ENCODE assay signal across 18 mouse cellular contexts in the genomic region with DNA sequence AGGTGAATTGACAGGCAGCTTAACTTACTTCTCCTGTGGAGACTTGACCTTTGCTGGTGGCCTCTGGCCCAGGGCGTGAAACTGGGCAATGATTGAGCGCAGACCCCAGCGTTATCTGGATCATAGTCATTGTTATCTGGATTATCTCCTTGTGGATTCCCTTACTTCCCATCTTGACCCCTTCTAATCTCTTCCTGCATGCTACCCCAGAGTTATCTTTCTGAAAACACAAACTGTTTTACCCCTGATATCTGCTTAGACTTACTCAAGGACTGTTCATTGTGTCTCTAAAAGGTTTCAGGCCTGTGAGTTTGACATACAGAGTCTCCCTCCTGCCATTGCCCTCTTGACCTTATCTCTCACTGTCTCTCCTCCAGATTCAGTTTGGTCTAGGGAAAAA.
"Had no signal": no experiment of that assay in that cellular context is flagged by ENCODE, and none has a peak within 500 bp of the region (broad histone marks: within the 10 kb centered on the region; RNA-seq: fewer than 3 reads in every experiment).

No protein-coding gene starts in this region.

- DNase-seq: lung, adult 18-20 months; lung, embryonic 14.5 days; lung, postnatal 10 days; lung, postnatal 4 days; midbrain, embryonic 14.5 days; retina, postnatal 1 day; right cerebral cortex, postnatal 25 days; right cerebral cortex, postnatal 4 days; spleen, adult 18-20 months; thymus, adult 18-20 months; thymus, postnatal 14 days; thymus, postnatal 4 days had no signal

- H3K4me3 ChIP-seq: midbrain, embryonic 10.5 days; midbrain, embryonic 12.5 days; myocyte; neural tube, embryonic 13.5 days; neural tube, embryonic 15.5 days had no signal

- H3K4me2 ChIP-seq: lung, embryonic 14.5 days; midbrain, embryonic 12.5 days; neural tube, embryonic 13.5 days; neural tube, embryonic 15.5 days had no signal

- H3K4me1 ChIP-seq: midbrain, embryonic 12.5 days; neural tube, embryonic 13.5 days; neural tube, embryonic 15.5 days had no signal

- ATAC-seq: midbrain, embryonic 16.5 days had no signal

- H3K9ac ChIP-seq: lung, embryonic 14.5 days; midbrain, embryonic 12.5 days; neural tube, embryonic 13.5 days; neural tube, embryonic 15.5 days had no signal

- H3K27ac ChIP-seq: midbrain, embryonic 10.5 days; midbrain, embryonic 12.5 days; neural tube, embryonic 13.5 days; neural tube, embryonic 15.5 days had no signal

- H3K9me3 ChIP-seq: midbrain, embryonic 10.5 days; midbrain, embryonic 12.5 days; neural tube, embryonic 13.5 days; neural tube, embryonic 15.5 days had no signal

- H3K27me3 ChIP-seq: midbrain, embryonic 12.5 days; neural tube, embryonic 13.5 days; neural tube, embryonic 15.5 days had no signal
